Mouse (Mus musculus) layer of hippocampus, adult 8-10 months (tissue): ENCODE data around the gene Mindy2. TPM values are rescaled to one million over a fixed set of nuclear protein-coding genes. Genes with fewer than 3 reads are reported as not detected.
"Not testable (repeated sequence)": the region's sequence is repeated elsewhere in the genome, so short reads cannot be mapped to it uniquely, and the experiment has no call there.

Source experiments
- DNase-seq, 2 experiments: peaks; one replicate each; pipeline ENCODE4 v3.0.0; 2022; ENCODE audit warnings: low spot score in 2 of 2
- total RNA-seq, 4 experiments: library from RNA; stranded (reverse); gene quantifications; 2 replicates each; pipeline ENCODE4 v1.2.4; 2022

Gene Mindy2
- total RNA-seq, 4 experiments from 2014 or later: 35.4 to 38.5 (median 35.6) TPM

GRCm38 (mm10) chr9:70585172-70585571 lies 71.8 kb downstream of the Mindy2 start:
- DNase-seq: no peak

- DNase-seq: no peak
These were observed 72.3 kb downstream of the Mindy2 start for GRCm38 (mm10) chr9:70584641-70585040.

- no peak for DNase-seq
These were observed 76.0 kb downstream of the Mindy2 start for GRCm38 (mm10) chr9:70580956-70581355.

GRCm38 (mm10) chr9:70578123-70578522 lies 78.9 kb downstream of the Mindy2 start:
- no peak for DNase-seq

GRCm38 (mm10) chr9:70570351-70570750 lies 86.6 kb downstream of the Mindy2 start:
- DNase-seq: no peak

GRCm38 (mm10) chr9:70567651-70568050 lies 89.3 kb downstream of the Mindy2 start:
- DNase-seq: no peak

- DNase-seq: no peak
These were observed 94.1 kb downstream of the Mindy2 start for GRCm38 (mm10) chr9:70562825-70563224.

- no peak for DNase-seq
These were observed 100.2 kb downstream of the Mindy2 start for GRCm38 (mm10) chr9:70556796-70557195.

- no peak for DNase-seq
These were observed 101.5 kb downstream of the Mindy2 start for GRCm38 (mm10) chr9:70555431-70555830.

GRCm38 (mm10) chr9:70552233-70552632 lies 104.7 kb downstream of the Mindy2 start:
- DNase-seq: not testable (repeated sequence)

GRCm38 (mm10) chr9:70551524-70551923 lies 105.5 kb downstream of the Mindy2 start:
- no peak for DNase-seq

Other genes starting within 250 kb of the Mindy2 start
- 1 to 10 TPM in 2 of 4 experiments, under 1 TPM in 2; 0.56 to 1.2 (median 0.91) TPM for gene Ccnb2, start 235.6 kb downstream of the Mindy2 start, total RNA-seq
- 10 to 100 TPM; 39.2 to 46.8 (median 40.2) TPM for gene Rnf111, start 153.4 kb downstream of the Mindy2 start, total RNA-seq
- 10 to 100 TPM; 48.5 to 60.9 (median 55.9) TPM for gene Sltm, start 114.4 kb downstream of the Mindy2 start, total RNA-seq
- 1 to 10 TPM in 1 of 4 experiments, under 1 TPM in 3; 0.57 to 1.5 (median 0.79) TPM for gene Gm10642, start 923 bp downstream of the Mindy2 start, total RNA-seq
- 10 to 100 TPM; 69.4 to 79.6 (median 74.7) TPM for gene Adam10, start 21.8 kb upstream of the Mindy2 start, total RNA-seq